Mouse (Mus musculus) lung, embryonic 16.5 days (tissue): ENCODE measurements around the gene Zfp968. TPM values are rescaled to one million over a fixed set of nuclear protein-coding genes. Genes with fewer than 3 reads are reported as not detected.
"Not testable (repeated sequence)": the region's sequence is repeated elsewhere in the genome, so short reads cannot be mapped to it uniquely, and the experiment has no call there.

Source experiments
- ATAC-seq: fragments of 200-750 bp; cut with Nextera tagmentation; 2 replicates; pipeline ENCODE4 v1.8.0; 2017; ENCODE audit warnings: low read depth, mild to moderate bottlenecking, moderate library complexity
- H3K27ac ChIP-seq: fragments of 300-500 bp; sonication (generic); 2 replicates; pipeline ENCODE4 v1.5.1; 2014; ENCODE audit warnings: mild to moderate bottlenecking, control low read depth, low read length
- H3K27me3 ChIP-seq: fragments of 300-500 bp; sonication (generic); 2 replicates; pipeline ENCODE4 v1.6.1; 2014; ENCODE audit warnings: low read depth, low read length, mixed read lengths; ENCODE audit not compliant: control insufficient read depth, insufficient read depth
- H3K36me3 ChIP-seq: fragments of 300-500 bp; sonication (generic); 2 replicates; pipeline ENCODE4 v1.6.1; 2014; ENCODE audit warnings: low read length; ENCODE audit not compliant: control insufficient read depth, insufficient read depth
- H3K4me1 ChIP-seq: fragments of 300-500 bp; sonication (generic); replicated peaks from 2 replicates; pipeline ENCODE4 v1.6.1; 2014; ENCODE audit warnings: low read length, mixed read lengths; ENCODE audit not compliant: control insufficient read depth, insufficient read depth
- H3K4me2 ChIP-seq: fragments of 300-500 bp; sonication (generic); 2 replicates; pipeline ENCODE4 v1.6.1; 2014; ENCODE audit warnings: low read depth, low read length, control low read depth
- H3K4me3 ChIP-seq: fragments of 300-500 bp; sonication (generic); 2 replicates; pipeline ENCODE4 v1.5.1; 2014; ENCODE audit warnings: mild to moderate bottlenecking, low read length, control low read depth
- H3K9ac ChIP-seq: fragments of 300-500 bp; sonication (generic); 2 replicates; pipeline ENCODE4 v1.6.1; 2014; ENCODE audit warnings: low read length, control low read depth
- H3K9me3 ChIP-seq: fragments of 300-500 bp; sonication (generic); 2 replicates; pipeline ENCODE4 v1.6.1; 2016; ENCODE audit warnings: low read length; ENCODE audit not compliant: control insufficient read depth
- WGBS: fragments of 180-500 bp; shearing (Covaris S2); extraction: QIAGEN DNeasy Blood & Tissue Kit; methylation state at CpG from one replicate; pipeline ENCODE4 v1.1.7; 2014; 5-methylcytosine and 5-hydroxymethylcytosine counted together
- polyA plus RNA-seq: library from polyadenylated mRNA; unstranded; fragments of >200 nt; fragmentation: Nextera tagmentation; extraction: Ambion mirVana; gene quantifications from 2 replicates; pipeline ENCODE4 v1.2.1, GENCODE M21; 2015

The Zfp968 gene
- polyA plus RNA-seq, result 5.1 and 7.3 TPM in 2 replicates

DNA sequence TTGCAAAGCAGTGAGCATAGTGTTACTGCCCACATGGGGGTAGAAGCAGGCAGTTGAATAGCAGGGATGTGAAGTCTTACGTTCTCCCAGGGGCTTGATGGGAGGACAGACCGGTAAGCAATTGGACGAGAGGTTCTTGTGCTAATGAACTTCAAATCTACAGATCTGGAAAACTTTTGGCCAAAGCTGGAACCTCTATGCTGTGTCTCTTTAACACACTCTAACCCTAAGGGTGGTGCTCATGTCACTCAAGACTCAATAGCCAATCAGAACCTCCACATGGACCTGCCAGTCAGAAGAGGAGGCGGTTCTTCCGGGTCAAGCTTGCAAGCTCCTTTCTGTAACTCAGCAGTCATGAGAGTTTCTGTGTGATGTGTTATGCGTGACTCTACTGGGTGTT is at the start of gene Zfp968:
TSS of gene Zfp968 (plus strand) at position 301 of the 400 bp plus-strand sequence.
- not testable (repeated sequence) for H3K4me2 ChIP-seq, H3K36me3 ChIP-seq, H3K9ac ChIP-seq, H3K4me1 ChIP-seq, H3K27me3 ChIP-seq, H3K4me3 ChIP-seq, H3K9me3 ChIP-seq, H3K27ac ChIP-seq, ATAC-seq
- WGBS, result no CpG with 5 or more reads among the region's 6 CpGs

GRCm38 (mm10) chr2:175338097-175338496 is 34.1 kb upstream of the Zfp968 start, which contains the start of gene Gm4631:
TSS of gene Gm4631 (minus strand) at chr2:175338197.
- not testable (repeated sequence) for H3K27me3 ChIP-seq, H3K4me1 ChIP-seq, H3K4me3 ChIP-seq, H3K9me3 ChIP-seq, H3K36me3 ChIP-seq, H3K27ac ChIP-seq, H3K4me2 ChIP-seq, H3K9ac ChIP-seq, ATAC-seq
- WGBS, result no CpG with 5 or more reads among the region's 8 CpGs

Other genes with a start within 250 kb of the Zfp968 start
- 5.3 and 6.0 TPM in 2 replicates for gene Gm14399, start 230.4 kb upstream of the Zfp968 start, polyA plus RNA-seq
- gene Gm14443, start 196.6 kb upstream of the Zfp968 start, polyA plus RNA-seq, result 0.63 and 0.65 TPM in 2 replicates
- 2.3 and 7.6 TPM in 2 replicates for gene Gm14391, start 165.5 kb upstream of the Zfp968 start, polyA plus RNA-seq
- 0.09 and 5.0 TPM in 2 replicates for gene Gm14440, start 97.3 kb upstream of the Zfp968 start, polyA plus RNA-seq
- gene Gm4631, start 34.2 kb upstream of the Zfp968 start, polyA plus RNA-seq, result 19.4 and 19.7 TPM in 2 replicates
- 10.0 and 25.1 TPM in 2 replicates for gene Gm4724, start 63.4 kb downstream of the Zfp968 start, polyA plus RNA-seq
- 7.0 and 7.7 TPM in 2 replicates for gene Zfp965, start 97.5 kb downstream of the Zfp968 start, polyA plus RNA-seq